Mouse (Mus musculus): ENCODE measurements around the gene Gm9999.
"Not testable (repeated sequence)": the region's sequence is repeated elsewhere in the genome, so short reads cannot be mapped to it uniquely, and the experiment has no call there.

Gene Gm9999

DNA sequence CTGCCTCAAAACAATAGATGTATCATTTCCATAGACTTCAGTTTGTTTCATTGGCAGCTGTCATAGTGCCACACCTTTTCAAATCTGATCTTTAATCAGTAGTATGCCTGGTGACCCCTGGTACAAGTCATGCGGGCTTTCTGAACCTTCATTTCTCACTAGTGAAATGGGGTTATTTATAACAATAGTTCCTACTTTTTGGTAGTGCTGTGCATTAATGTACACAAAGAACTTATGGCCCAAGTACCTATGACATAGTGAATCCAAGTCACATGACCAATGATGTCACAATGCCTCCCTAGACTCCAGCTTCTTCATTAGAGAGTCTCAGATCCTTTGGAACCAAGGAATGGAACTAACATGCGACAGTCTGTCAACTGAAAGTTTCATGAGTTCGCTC is at the start of gene Gm9999:
Gm9999 (plus strand) TSS at position 301 of the 400 bp plus-strand sequence.
- no peak for DNase-seq (ENCODE audit: low spot score)

GRCm38 (mm10) chr7:46934788-46935187 is 48.6 kb upstream of the Gm9999 start:
- DNase-seq (ENCODE audit: low spot score): no peak

- no peak for DNase-seq (ENCODE audit: low spot score)
Measured at GRCm38 (mm10) chr7:46935847-46936246, 47.5 kb upstream of the Gm9999 start.

- DNase-seq (ENCODE audit: low spot score): peak; percentile 92
Measured at GRCm38 (mm10) chr7:46957831-46958691, 25.3 kb upstream of the Gm9999 start, which contains the start of gene Uevld. Gene Uevld (minus strand): TSS chr7:46958527.

DNA sequence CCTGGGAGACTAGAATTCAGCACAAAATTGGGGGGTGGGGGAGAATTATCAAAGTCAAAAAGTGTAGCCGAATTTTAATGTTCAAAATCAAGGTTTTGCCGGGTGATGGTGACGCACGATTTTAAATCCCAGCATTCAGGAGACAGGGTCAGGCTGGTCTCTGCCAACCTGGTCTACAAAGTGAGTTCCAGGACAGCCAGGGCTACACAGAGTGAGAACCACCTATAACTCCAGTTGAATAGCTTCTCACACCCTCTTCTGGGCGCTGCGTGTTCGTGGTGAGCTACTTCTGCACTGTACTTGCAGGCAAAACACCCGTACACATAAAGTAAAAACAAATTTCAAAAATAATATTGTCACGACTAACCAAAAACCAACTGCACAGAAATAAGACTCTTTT is 24.5 kb upstream of the Gm9999 start:
- DNase-seq (ENCODE audit: low spot score): no peak

DNA sequence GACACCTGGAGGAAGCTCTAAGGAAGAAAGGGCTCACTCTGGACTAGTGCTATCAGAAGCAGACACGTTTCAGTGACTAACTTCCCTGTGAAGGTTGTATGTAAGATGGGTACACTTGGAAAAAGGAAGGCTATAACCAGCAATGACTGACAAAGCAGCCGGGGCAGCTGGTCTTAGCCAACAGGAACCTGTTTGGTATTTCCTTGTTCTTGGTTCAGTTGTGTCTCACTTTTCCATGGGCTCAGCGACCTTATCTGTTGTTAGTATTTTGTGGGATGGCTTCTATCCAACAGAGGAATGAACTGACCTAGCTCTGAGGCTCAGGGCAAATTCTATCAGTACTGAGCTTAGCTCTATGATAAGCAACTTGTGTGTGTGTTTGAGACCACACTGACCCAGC is 22.4 kb upstream of the Gm9999 start:
- no peak for DNase-seq (ENCODE audit: low spot score)

DNA sequence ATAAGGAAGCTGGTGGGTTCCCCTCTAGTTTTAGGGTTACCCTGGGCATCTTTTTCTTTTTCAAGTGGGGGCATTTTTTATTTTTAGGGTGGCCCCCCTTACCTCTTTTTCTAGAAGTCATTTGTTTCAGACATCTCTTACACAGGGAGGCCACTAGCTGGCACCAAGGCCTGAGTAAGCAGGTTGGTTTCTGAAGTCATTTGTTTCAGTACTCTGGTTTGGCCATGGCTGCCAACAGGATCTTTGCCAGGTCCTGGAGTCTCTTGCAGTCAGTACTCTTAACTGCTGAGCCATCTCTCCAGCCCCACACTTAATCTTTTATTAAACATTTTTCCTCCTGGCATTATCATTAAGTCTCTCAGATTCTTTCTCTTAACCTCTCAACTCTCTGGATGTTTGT is 21.2 kb upstream of the Gm9999 start:
- no peak for DNase-seq (ENCODE audit: low spot score)

- DNase-seq (ENCODE audit: low spot score): peak; percentile 76
Measured at GRCm38 (mm10) chr7:46962806-46963618, 20.4 kb upstream of the Gm9999 start.

DNA sequence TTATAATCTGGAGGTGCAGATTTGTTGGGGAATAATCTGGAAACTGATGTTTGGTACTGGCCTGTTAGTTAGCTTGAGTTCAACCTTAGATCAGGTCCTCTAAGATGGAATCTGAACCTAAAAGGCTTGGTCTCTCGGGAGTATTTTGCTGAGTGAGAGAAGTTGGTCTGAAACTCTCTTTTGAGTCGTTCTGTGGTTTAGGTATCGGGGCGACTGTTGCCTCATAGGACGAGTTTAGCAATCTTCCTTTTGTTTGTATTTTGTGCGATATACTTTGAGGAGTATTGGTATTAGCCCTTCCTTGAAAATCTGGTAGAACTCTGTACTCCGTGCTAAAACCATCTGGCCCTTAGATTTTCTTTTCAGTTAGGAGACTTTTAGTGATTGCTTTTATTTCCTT is 19.3 kb upstream of the Gm9999 start:
- DNase-seq (ENCODE audit: low spot score): no peak

DNA sequence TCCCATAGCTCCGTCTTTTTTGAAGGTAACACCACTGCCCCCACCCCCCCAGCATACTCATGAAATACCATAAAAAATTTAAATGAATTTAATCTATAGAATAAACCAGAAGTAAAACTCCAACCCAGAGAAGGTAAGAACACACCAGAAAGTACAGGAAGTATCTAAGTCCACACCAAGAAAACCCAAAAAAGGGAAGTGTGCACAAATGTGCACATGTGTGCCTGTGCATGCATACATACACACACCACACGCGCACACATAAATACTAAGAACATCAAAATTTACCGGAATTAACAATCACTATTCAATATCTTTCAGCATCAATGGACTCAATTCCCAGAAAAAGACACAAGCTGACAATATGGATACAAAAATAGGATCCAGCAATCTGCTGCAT is 13.5 kb upstream of the Gm9999 start:
- DNase-seq (ENCODE audit: low spot score): no peak

- DNase-seq (ENCODE audit: low spot score): no peak
Measured at GRCm38 (mm10) chr7:46974648-46975047, 8.7 kb upstream of the Gm9999 start.

DNA sequence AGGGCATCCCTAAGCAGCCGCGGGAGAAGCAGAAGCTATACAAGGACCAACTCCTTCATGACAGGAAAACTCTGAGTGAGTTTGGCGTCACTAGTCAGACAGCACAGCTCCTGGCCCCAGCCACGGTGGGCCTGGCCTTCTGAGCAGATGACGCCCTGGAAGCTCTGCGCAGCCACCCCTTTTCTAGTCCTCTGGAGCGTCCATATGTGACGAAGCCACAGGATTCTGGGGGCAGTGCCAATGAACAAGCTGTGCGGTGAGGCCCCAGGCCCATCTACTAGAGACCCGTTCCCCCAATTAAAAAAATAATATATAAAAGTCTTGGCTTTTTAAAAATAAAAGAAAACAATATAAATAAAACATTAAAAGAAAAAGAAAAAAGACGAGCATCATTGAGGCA is 7.9 kb upstream of the Gm9999 start:
- DNase-seq (ENCODE audit: low spot score): no peak

DNA sequence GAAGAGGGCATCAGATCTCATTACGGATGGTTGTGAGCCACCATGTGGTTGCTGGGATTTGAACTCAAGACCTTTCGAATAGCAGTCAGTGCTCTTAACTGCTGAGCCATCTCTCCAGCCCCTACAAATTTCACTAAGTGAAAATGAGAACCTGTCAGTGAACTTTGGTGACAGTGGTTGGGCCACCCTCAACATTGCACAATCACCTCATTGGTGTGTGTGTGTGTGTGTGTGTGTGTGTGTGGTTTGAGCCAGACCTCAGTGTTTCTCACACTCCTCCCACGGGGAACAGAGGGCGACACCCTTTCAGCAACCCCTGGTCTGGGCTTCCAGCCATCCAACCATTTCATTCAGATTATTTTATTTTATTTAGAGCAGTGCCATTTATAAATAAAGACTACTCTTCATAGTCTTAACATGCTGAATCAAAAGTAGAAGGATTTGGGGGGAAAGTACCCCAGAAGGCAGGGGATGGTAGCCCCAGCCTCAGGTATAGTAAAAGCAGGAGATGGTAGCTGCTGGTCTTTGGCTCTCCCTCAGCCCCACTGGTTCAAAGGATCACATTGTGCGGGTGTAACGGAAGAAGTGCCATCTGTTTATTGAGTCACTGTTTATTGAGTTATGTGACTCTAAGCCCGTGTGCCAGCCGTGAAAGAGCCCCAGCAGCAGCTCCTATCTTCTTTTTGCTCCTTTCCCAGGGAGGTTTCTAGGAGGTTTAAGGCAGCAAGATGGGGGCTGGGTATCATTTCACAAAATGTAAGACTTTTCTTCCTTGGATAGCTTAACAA is 2.5 kb downstream of the Gm9999 start:
- no peak for DNase-seq (ENCODE audit: low spot score)

DNA sequence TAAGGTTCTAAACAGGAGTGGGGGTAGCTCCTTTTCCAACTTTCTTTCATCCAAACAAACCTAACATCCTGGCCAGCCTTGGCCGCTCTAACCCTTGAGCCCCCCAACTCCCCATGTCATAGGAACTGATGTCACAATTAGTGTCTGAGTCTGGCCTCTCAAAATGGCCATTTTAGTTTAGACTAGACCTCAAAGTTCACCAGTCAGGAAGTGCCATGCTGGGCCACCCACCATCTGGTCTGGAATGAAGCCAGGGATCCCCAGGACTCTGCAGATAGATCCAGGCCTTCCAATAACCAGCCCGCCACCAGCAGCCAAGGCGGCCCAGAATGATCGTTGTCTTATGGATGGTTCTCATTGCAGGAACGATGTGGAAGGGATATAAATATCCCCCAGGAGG is 3.3 kb downstream of the Gm9999 start:
- no peak for DNase-seq (ENCODE audit: low spot score)

DNA sequence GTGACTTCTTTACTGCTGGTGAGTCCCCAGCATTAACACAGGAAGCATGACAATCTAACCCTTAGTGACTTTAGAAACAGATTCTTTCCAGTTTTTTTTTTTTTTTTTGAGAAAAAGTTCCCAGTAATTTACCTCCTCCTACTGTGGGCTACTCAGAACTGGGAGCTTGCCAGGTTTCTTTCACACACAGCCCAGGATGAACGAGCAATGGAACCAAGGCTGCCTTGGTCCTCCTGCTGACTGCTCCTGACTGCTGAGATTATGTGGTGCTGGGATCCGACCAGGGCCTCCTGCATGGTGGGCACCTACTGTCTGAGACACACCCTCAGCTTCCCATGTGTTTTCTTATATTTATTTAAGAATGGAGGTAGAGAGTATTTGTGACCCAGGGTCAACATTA is 3.7 kb downstream of the Gm9999 start:
- no peak for DNase-seq (ENCODE audit: low spot score)

- not testable (repeated sequence) for DNase-seq (ENCODE audit: low spot score)
Measured at GRCm38 (mm10) chr7:46989387-46989786, 6.0 kb downstream of the Gm9999 start.

DNA sequence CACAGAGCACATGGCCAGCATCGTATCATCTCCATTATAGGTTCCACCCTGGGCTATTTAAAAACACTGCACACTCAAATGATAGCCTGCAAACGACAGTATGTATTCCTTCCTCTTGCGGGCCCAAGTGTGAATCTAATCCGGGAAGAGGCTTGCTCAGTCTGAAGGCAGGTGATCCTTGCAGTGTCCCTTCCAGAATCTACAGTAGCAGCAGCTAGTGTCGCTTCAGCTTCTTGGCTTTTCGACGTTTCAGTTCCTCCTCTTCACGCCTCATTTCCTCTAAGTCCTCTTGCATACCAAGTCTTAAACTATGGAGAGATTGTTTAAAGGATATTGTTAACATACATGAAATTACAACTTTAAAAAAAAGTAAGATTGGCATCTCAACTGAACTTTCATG is 9.7 kb downstream of the Gm9999 start:
- no peak for DNase-seq (ENCODE audit: low spot score)

DNA sequence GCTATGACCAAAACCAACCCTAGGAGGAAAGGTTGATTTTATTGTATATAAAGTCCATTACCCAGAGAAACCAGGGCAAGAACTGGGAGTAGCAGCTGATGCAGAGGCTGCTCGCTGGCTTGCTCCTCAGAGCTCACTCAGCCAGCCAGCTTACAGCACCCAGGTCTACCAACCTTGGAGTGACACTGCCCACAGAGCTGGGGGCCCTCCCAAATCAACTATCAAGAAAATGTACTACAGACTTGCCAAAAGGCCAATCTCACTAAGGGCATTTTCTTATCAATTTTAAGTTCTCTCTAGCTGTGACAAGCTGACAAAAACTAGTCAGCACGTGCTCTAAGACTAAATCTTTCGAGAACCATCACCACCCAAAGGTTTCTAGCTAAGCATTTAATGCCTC is 12.2 kb downstream of the Gm9999 start:
- no peak for DNase-seq (ENCODE audit: low spot score)

GRCm38 (mm10) chr7:46997008-46997407 is 13.6 kb downstream of the Gm9999 start:
- peak; percentile 62 for DNase-seq (ENCODE audit: low spot score)

DNA sequence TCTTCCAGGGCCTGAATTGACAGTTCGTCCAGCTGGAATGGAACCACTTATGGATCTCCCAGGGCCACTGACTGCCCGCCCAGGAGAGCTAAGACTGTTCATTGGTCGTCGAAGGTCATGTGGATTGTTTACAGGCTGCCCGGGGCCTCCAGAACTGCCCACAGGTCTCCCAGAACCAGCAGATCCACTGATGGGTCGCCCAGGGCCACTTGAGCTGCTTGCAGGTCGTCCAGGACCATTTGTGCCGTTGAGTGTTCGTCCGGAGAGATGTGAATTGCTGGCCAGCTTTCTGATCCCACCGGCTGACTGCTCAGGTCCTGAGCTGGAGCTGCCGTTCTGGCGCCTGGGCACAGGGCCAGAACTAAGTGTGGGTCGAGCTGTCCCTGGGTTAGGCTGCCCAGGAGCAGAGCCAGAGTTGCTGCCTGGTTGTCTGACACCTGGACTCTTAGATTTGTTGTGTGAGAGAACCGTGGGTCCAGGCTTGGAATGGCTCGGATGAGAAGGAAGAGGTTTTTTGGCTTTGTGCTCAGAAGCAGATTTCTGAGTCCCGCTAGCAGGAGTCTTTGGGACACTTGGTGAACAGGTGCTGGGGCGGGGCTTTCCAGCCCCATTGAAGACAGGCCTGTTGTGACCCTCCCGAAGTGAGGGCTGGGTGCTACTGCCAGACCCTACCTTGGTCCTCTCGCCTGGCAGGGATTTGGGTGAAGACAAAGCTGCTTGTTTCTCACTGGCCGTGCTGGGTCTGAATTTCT is 14.4 kb downstream of the Gm9999 start:
- no peak for DNase-seq (ENCODE audit: low spot score)

- no peak for DNase-seq (ENCODE audit: low spot score)
Measured at GRCm38 (mm10) chr7:46998942-46999341, 15.6 kb downstream of the Gm9999 start.
